Mouse (Mus musculus): ENCODE measurements around the gene Spaca1. TPM values are rescaled to one million over a fixed set of nuclear protein-coding genes. Genes with fewer than 3 reads are reported as not detected.
"Not testable (repeated sequence)": the region's sequence is repeated elsewhere in the genome, so short reads cannot be mapped to it uniquely, and the experiment has no call there.

The Spaca1 gene
- total RNA-seq (2021) = not detected

DNA sequence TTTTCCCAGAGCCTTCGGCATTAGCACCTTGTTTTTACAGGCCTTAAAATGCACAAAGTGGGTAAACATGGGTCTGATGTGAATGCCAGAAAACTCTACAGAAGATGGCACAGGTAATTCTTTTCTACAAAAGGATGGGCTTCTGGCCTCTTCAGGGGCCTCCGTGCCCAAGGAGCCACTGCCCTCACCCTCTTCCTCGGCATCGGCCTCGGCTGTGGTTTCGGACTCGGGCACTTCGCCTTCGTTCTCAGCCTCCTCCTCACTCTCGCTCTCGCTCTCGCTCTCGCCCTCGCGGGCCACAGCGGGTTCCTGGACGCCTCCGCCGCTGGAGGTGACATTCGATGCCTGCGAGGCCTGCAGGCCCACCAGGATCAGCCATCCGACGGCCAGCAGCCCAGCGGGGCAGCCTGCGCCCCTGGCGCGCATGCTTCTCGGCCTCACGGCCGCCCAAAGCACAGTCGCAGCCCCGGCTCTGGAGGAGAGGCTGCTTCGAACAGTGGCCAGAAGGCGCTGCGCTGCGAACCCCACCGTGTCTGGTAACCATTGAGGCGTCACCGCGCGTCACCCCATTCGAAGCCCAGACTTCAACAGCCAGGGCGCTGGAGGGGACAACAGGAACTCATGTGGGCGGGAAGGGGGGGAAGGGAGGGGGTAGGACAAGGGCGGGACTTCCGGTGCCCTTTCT, at the start of gene Spaca1:
Spaca1 (minus strand) TSS at position 621 of the 685 bp plus-strand sequence.
- intact Hi-C loops (cut with DNase I) = no loop called here
- DNase-seq = no peak

DNA sequence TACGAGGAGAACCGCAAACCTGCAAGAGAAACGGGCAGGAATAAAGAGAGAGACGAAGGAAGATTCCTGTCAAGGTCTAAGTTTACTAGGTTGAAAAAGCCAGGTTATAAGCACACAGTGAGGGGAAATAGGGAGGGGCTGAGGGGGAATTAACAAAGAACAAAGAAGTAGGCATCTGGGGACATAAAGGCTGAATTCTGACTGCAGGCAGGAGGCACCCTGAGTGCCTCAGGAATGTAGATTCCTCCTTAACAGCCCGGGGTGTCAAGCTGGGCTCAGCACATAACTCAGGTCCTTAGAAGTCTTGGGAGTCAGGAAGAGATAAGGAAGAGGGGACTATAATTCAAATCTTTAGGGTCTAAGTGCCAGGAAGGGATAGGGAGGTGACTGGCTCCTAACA, 37.3 kb upstream of the Spaca1 start:
- intact Hi-C loops (cut with DNase I); DNase-seq: not testable (repeated sequence)

DNA sequence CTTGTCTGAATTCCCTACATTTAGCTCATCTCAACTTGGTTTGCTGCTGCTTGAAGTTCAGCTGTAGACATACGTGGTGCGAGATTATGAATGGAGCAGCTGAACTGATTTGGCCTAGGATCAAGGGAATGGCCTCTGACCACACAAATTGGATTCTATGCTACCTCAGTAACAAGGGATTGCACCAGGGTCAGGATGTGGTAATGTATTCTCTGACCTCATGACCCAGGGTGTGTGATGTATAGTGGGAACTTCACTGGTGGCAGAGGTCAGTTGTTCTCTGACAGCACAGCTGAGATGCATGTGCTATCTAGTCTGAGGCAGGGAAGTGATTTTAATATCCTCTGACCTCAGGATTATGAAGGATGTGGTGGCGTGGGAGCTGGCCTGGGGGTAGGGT, 31.1 kb upstream of the Spaca1 start:
- DNase-seq = no peak
- intact Hi-C loops (cut with DNase I) = no loop called here

DNA sequence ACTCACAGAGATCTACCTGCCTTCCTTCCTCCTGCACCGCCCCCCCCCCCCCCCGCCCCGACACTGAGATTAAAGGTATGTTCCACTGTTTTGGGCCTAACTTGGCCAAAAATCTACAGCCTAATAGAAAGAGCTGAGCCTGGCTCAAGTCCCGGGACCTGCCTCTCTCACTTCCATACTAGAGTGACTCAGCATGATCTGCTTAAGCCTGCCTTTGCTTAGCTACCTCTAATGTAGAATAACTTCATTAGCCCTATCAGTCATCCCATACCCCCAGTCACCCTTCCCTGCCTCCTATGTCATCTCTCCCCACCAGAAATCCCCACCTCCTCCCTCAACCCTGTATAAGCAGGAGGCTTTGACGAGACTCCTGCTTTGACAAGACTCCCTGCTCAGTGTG, 19.0 kb upstream of the Spaca1 start:
- no peak for DNase-seq
- intact Hi-C loops (cut with DNase I) = no loop called here

DNA sequence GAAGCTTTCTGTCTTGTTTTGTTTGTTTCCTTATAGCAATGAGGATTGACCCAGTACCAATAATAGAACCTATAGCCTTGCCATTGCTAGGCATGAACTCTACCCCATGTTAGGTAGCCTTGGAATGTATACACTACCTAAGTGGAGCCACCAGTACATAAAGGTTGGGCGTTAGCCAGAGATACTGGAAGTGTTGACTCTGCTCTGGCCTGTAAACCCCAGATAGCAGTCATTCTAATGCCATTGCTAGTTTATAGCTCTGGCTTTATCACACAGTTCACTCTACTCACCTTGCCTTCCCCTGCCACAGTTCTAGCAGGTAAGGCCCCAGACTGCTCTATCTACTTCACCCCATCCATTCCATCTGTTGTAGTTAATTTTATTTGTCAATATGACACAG, 8.3 kb upstream of the Spaca1 start:
- intact Hi-C loops (cut with DNase I) = no loop called here
- DNase-seq = no peak

DNA sequence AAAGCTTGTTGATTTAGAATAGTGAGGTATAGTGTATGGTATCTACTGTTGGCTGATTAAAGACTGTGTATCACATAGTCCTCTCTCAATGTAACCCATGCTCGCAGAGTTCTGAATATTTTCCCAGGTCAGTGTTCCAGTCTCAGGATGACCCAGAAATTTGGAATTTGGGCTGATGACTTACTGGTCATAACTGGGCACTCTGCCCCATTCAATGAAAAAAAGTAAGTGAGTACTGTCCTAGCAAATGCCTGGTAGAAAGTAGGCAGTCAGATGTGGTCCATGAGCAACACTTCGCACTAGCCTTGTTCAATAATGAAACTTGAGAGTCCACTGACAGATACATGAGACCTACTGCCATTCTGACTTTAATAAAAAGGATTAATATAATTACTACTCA, 23.2 kb downstream of the Spaca1 start:
- intact Hi-C loops (cut with DNase I) = no loop called here
- DNase-seq = no peak

DNA sequence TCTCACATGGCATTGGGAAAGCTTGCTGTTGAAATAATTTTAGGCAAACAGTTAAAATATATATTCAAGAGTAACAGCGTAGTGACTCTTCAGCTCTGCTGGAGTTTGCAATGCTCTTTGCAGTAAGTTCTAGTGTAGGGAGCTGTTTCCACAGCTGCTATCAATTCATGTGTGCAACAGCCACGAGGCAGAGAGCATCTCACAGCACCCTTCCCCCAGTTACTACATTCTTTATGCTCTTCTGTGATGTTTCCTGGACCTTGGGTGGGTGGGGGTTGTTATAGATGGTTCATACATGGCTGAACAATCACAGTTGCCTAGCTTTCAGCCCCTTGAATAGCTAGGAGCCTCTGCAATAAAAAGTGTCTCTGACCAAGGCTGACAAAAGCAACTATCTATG, 28.5 kb downstream of the Spaca1 start:
- no peak for DNase-seq
- intact Hi-C loops (cut with DNase I) = no loop called here

DNA sequence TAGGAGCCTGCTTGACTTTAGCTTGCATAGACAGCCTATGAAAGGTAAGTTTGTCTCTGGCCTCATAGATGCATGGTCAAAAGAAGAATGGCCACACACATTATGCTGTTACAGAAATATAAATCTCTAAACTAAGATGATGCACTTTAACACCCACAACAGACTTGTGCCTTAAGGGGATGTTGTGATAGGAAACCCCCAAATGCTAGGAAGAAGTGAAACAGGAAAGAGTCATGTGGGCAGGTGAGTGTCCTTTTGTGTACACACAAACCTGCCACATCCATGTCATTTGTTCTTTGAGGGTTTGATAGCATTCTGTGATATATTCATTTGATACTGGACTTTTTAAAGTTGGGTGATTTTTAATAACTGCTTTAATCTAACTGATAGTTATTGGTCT, 53.6 kb downstream of the Spaca1 start:
- no peak for DNase-seq

DNA sequence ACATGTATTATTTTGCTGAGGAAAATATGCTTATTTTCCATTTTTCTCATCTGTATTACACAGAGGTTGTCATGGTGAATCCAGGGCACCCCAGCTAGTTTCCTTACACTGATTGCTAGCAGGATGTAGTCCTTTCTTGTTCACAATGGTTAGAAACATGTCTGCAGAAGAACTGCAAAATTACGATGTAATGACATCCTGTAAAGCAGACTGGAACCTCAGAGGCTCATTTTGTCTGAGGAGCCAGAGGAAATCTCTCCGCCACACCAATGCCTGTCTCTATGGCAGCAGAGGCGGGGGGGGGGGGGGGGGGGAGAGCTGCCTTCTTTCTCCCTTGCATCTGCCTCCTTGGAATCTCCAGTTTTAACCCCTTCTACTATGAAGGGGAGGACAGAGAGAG, 57.3 kb downstream of the Spaca1 start:
- DNase-seq = no peak
- intact Hi-C loops (cut with DNase I) = no loop called here

More for the DNA sequence above, 53.6 kb downstream of the Spaca1 start:
- intact Hi-C loops (cut with DNase I) = no loop called here

DNA sequence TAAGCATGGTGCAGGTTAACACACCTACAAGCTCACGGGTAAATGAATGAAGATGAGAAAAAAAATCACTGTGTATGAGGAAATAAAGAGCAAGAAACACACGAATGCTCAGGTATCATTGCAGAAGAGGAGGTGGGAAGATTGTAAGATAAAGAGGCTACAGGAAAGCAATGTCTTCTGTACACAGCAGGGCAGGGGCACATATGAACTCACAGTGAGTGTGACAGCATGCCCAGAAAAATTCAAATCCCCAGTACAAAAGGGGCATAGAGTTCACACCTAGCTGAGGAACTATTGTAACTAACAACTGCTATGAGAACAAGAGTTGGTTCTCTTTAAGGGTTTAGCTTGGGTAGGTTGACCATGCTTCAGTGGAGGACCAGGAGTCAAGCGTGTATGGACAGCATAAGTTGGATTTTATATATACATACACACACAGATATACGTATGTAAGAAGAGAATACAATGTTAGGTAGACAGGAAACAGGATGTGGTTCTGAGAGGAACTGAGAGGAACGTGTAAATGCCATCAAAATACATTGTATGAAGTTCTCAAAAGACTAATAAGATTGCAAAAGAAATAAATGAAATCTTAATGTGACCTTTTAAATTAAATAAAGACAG, 61.4 kb downstream of the Spaca1 start:
- intact Hi-C loops (cut with DNase I) = no loop called here
- DNase-seq = no peak

Other genes starting within 250 kb of the Spaca1 start
- under 1 TPM; 0.08 to 0.14 TPM for gene Cnr1, start 125.6 kb downstream of the Spaca1 start, total RNA-seq (2021)

Data from heart, postnatal 36 days (tissue).